Mouse (Mus musculus) left cerebral cortex, postnatal 10 days (tissue): ENCODE measurements around the gene Arid4b. TPM values are rescaled to one million over a fixed set of nuclear protein-coding genes. Genes with fewer than 3 reads are reported as not detected.

Experiments used
- DNase-seq, 2 experiments: peaks; one replicate each; pipeline ENCODE4 v3.0.0; 2021 to 2022; ENCODE audit warnings: low spot score in 2 of 2, mixed read lengths in 1 of 2; ENCODE audit errors: extremely low spot score in 1 of 2
- intact Hi-C: fragments of 180-260 bp; cut with DNase I; formaldehyde crosslinking; loops from one replicate; pipeline ENCODE4 v1.15.1; 2025
- total RNA-seq, 2 experiments: library from RNA; stranded (reverse); gene quantifications; 2 replicates each; pipeline ENCODE4 v1.2.3; 2021

Arid4b gene
- total RNA-seq, 2 experiments from 2014 or later = 41.6 to 46.0 TPM

DNA sequence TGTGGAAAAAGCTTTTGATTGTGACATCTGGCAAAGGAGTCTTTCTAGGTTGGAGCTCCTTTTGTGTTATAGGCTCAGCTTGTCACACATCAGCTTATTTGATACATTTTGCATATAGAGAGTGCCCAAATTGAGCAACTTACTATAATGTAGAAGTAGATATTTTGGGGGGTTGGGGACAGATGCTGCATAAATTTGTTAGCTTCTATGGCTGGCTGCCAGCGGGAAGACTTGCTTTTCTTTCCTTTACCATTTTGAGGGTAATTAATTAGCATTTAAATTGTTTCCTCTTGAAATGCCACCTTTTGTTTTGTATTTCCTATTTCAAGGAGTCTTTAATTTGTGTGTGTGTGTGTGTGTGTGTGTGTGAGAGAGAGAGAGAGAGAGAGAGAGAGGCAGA lies 68.6 kb downstream of the Arid4b start:
- intact Hi-C loops = no loop called here
- peak in 1 of 2 experiments; percentile 25 for DNase-seq

DNA sequence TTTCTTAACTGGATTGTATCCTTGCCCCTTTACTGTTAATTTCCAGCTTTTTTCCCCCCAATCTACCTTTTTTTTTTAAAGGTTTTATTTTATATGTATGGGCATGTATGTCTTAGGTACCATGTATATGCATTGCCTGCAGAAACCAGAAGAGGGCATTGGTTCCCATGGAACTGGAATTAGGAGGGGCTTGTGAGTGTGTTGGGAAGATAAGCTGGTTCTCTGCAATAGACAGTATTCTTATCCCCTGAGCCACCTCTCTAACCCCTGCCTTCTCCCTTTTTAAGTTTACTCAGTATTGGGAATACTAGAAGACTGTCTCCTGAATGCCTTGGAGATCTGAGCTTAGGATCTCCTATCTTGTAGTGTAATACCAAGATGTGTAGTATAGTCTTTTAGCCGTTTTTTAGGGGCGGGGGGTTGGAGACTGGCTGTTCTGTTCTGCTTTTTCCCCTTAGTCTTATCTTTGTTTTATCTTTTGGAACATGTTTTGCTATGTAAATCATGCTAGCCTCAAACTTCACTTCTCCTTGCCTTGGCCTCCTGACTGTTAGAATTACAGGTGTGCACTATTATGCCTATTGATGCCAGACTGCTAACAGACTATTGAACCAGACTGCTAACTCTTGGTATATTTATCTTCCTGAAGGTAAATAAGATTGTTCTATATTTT lies 79.4 kb downstream of the Arid4b start:
- no peak for DNase-seq
- intact Hi-C loops = no loop called here

DNA sequence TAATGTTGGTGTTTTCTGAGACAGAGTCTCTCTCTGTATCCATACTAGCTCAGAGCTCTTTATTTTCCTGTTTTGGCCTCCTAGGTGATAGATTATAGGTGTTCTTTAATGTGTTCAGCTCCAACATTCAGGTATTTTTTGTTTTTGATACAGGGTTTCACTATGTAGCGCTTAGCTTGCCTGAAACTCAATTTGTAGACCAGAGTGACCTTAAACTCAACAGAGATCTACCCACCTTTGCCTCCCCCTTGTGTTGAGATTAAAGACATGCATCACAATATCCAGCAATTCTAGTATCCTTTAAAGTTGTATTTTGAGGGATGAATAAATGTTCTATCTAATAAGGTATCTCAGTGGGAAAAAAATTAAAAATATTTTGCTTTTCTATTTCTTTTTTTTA lies 115.0 kb downstream of the Arid4b start:
- intact Hi-C loops = no loop called here

DNA sequence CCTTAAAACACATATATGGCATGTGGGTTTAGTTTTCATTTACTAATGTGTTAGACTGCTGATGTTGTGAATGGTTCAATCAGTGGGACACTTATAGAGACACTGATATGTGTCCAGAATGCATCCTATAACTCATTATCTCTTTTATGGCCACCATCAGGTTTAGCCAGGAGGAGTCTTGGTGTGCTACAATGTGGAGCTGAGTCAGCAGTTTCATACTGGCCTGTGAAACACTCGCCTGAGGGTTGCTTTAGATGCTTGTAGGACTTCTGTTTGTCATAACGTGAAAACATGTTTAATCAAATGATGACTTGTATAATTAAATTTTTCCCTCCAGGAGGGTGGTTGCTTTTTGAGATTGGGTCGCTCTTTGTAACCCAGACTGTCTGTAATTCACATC lies 116.6 kb downstream of the Arid4b start:
- intact Hi-C loops = no loop called here
- no peak for DNase-seq

More for the DNA sequence above, 115.0 kb downstream of the Arid4b start:
- no peak for DNase-seq

DNA sequence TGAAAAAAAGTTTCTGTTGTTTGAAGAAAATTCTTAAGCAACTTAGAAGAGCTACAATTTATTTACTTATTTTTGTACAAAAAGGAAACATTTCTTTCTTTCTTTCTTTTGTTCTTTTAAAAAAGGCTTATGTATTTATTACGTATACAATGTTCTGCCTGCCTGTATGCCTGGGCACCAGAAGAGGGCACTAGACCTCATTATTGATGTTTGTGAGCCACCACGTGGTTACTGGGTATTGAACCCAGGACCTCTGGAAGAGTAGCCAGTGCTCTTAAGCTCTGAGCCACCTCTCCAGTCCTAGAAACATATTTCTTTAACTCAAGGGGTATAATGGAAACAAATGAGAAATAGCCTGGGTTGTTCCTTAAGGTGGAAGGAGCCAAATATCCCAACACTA lies 182.9 kb downstream of the Arid4b start:
- DNase-seq = no peak
- intact Hi-C loops = no loop called here

Other genes with a start within 250 kb of the Arid4b start
- 10 to 100 TPM; 14.6 to 15.3 TPM for gene B3galnt2, start 108.8 kb upstream of the Arid4b start, total RNA-seq
- 10 to 100 TPM; 69.0 to 69.2 TPM for gene Tbce, start 23.6 kb upstream of the Arid4b start, total RNA-seq
- 10 to 100 TPM; 55.6 to 65.0 TPM for gene Ggps1, start 256 bp downstream of the Arid4b start, total RNA-seq